ENCODE assay signal across 30 mouse cellular contexts in genomic region chr13:64988828-64989227, GRCm38 (mm10). TPM values are rescaled to one million over a fixed set of nuclear protein-coding genes. Genes with fewer than 3 reads are reported as not detected.
DNase-seq lines count a peak whose midpoint lies in the region; ATAC-seq lines count a peak whose summit lies in the region.
"Had no signal": no experiment of that assay in that cellular context is flagged by ENCODE, and none has a peak within 500 bp of the region (broad histone marks: within the 10 kb centered on the region; RNA-seq: fewer than 3 reads in every experiment).

No protein-coding gene starts in this region.

- intact Hi-C loops in heart, postnatal 25 days (cut with DNase I): no loop called here

- no peaks in the 10 kb centered on the region for H3K9me3 ChIP-seq in liver, embryonic 11.5 days (ENCODE audit: control insufficient read depth, low read length)
- H3K9me3 ChIP-seq in liver, embryonic 12.5 days (replicated peaks): no peaks in the 10 kb centered on the region; the same call in 1 of the 2 replicates
- H3K9me3 ChIP-seq in liver, embryonic 16.5 days (replicated peaks; ENCODE audit: control insufficient read depth, low read length): no peaks in the 10 kb centered on the region
- H3K9me3 ChIP-seq: embryonic facial prominence, embryonic 12.5 days; forebrain, embryonic 15.5 days; hindbrain, embryonic 15.5 days had no signal

- H3K27me3 ChIP-seq in liver, embryonic 11.5 days (replicated peaks; ENCODE audit: control insufficient read depth, insufficient read depth, low read length): no peaks in the 10 kb centered on the region
- H3K27me3 ChIP-seq in liver, embryonic 12.5 days (replicated peaks): no peaks in the 10 kb centered on the region
- H3K27me3 ChIP-seq in liver, embryonic 16.5 days (ENCODE audit: control insufficient read depth, insufficient read depth, low read depth, low read length): no peaks in the 10 kb centered on the region
- H3K27me3 ChIP-seq: embryonic facial prominence, embryonic 12.5 days; forebrain, embryonic 15.5 days; heart, embryonic 12.5 days; hindbrain, embryonic 15.5 days; Patski had no signal

- no peak for DNase-seq in liver, embryonic 11.5 days (ENCODE audit: low spot score)
- no peak for DNase-seq in liver
- no peak for DNase-seq in heart, postnatal 25 days (ENCODE audit: low spot score)
- no peak for DNase-seq in thymus, postnatal 4 days
- DNase-seq in frontal cortex, postnatal 25 days (ENCODE audit: low spot score in 2 of 2): no peak
- no peak for DNase-seq in kidney, adult 11 months
- DNase-seq: adrenal gland, postnatal 14 days; B cell, adult 2 months; cerebellum, adult 11 months; cerebellum, adult 9-11 months; cerebellum, postnatal 36 days; embryo, embryonic 11 days; gastrocnemius, adult 2 months; gastrocnemius, postnatal 25 days; heart, postnatal 36 days had no signal

- H3K36me3 ChIP-seq in liver, embryonic 11.5 days (ENCODE audit: control insufficient read depth, insufficient read depth, low read length): no peaks in the 10 kb centered on the region
- H3K36me3 ChIP-seq in liver, embryonic 12.5 days: no peaks in the 10 kb centered on the region
- H3K36me3 ChIP-seq in liver, embryonic 16.5 days (ENCODE audit: control insufficient read depth, insufficient read depth): no peaks in the 10 kb centered on the region
- H3K36me3 ChIP-seq: embryonic facial prominence, embryonic 12.5 days; forebrain, embryonic 15.5 days; heart, embryonic 12.5 days; hindbrain, embryonic 15.5 days had no signal

- no peak overlapping the region for H3K9ac ChIP-seq in liver, embryonic 11.5 days (ENCODE audit: low read depth, low read length)
- no peak overlapping the region for H3K9ac ChIP-seq in liver, embryonic 12.5 days
- H3K9ac ChIP-seq in liver, embryonic 16.5 days (ENCODE audit: low read depth, low read length): no peak overlapping the region
- H3K9ac ChIP-seq: embryonic facial prominence, embryonic 12.5 days; forebrain, embryonic 15.5 days; heart, embryonic 12.5 days; hindbrain, embryonic 15.5 days had no signal

- H3K4me2 ChIP-seq in liver, embryonic 11.5 days: no peak overlapping the region
- H3K4me2 ChIP-seq in liver, embryonic 12.5 days: no peak overlapping the region
- H3K4me2 ChIP-seq in liver, embryonic 16.5 days (ENCODE audit: low read depth, low read length): no peak overlapping the region
- H3K4me2 ChIP-seq: embryonic facial prominence, embryonic 12.5 days; forebrain, embryonic 15.5 days; heart, embryonic 12.5 days; hindbrain, embryonic 15.5 days had no signal

- no peak overlapping the region for H3K4me3 ChIP-seq in liver, embryonic 11.5 days (ENCODE audit: low read depth, low read length)
- H3K4me3 ChIP-seq in liver, embryonic 12.5 days: no peak overlapping the region
- H3K4me3 ChIP-seq in liver, embryonic 16.5 days (ENCODE audit: low read depth, low read length): no peak overlapping the region
- H3K4me3 ChIP-seq: embryonic facial prominence, embryonic 12.5 days; forebrain, embryonic 15.5 days; gastrocnemius, adult 2 months; heart, embryonic 12.5 days; hindbrain, embryonic 15.5 days had no signal

- H3K4me1 ChIP-seq in liver, embryonic 11.5 days (replicated peaks; ENCODE audit: control insufficient read depth, insufficient read depth, low read length): no peaks in the 10 kb centered on the region
- no peaks in the 10 kb centered on the region for H3K4me1 ChIP-seq in liver, embryonic 12.5 days
- H3K4me1 ChIP-seq in liver, embryonic 16.5 days (ENCODE audit: control insufficient read depth, low read depth, low read length): no peaks in the 10 kb centered on the region
- H3K4me1 ChIP-seq: embryonic facial prominence, embryonic 12.5 days; forebrain, embryonic 15.5 days; heart, embryonic 12.5 days; hindbrain, embryonic 15.5 days had no signal

- ATAC-seq in liver, embryonic 11.5 days (replicated peaks; ENCODE audit: low FRiP score): peak; percentile 88
- peak; percentile 89 for ATAC-seq in liver, embryonic 12.5 days
- ATAC-seq in liver, embryonic 16.5 days (ENCODE audit: low read depth): peak; percentile 79
- ATAC-seq: activated CD4-positive, CD25-positive, alpha-beta regulatory T cell, adult 4 months; CD4-positive, CD25-positive, alpha-beta regulatory T cell, adult 4 months; forebrain, embryonic 15.5 days; Patski had no signal

- no peak overlapping the region for H3K27ac ChIP-seq in liver, embryonic 11.5 days (ENCODE audit: low read depth, low read length)
- no peak overlapping the region for H3K27ac ChIP-seq in liver, embryonic 12.5 days
- no peak overlapping the region for H3K27ac ChIP-seq in liver, embryonic 16.5 days (ENCODE audit: low read length)
- H3K27ac ChIP-seq: embryonic facial prominence, embryonic 12.5 days; forebrain, embryonic 15.5 days; gastrocnemius, adult 2 months; hindbrain, embryonic 15.5 days had no signal

RNA-seq across cellular contexts. Expression of gene Spata31d1c, which starts 44.0 kb away (rescaled TPM):
- not detected in 2 replicates for polyA plus RNA-seq in liver, embryonic 11.5 days (2014; fragmentation: Nextera tagmentation; extraction: Ambion mirVana)
- polyA plus RNA-seq in liver, embryonic 12.5 days (2016; fragmentation: Nextera tagmentation; extraction: Ambion mirVana): not detected in 2 replicates
- not detected in 2 replicates for polyA plus RNA-seq in liver, embryonic 16.5 days (2015; fragmentation: Nextera tagmentation; extraction: Ambion mirVana)
- total RNA-seq in heart, postnatal 25 days (2021): not detected
- total RNA-seq: adrenal gland, adult 18-20 months; adrenal gland, postnatal 14 days; gastrocnemius, adult 2 months; gastrocnemius, postnatal 25 days; granulocyte monocyte progenitor cell, adult 5-6 weeks; heart, adult 8-10 months; heart, postnatal 36 days had no signal
- polyA plus RNA-seq: activated CD4-positive, CD25-positive, alpha-beta regulatory T cell, adult 4 months; CD4-positive, CD25-positive, alpha-beta regulatory T cell, adult 4 months; embryonic facial prominence, embryonic 12.5 days; forebrain, embryonic 11.5 days; forebrain, embryonic 15.5 days; heart, embryonic 12.5 days; heart, embryonic 16.5 days; hindbrain, embryonic 11.5 days; hindbrain, embryonic 15.5 days; Patski had no signal
